Mouse (Mus musculus) embryonic facial prominence, embryonic 14.5 days (tissue): ENCODE data around the gene Neil1. TPM values are rescaled to one million over a fixed set of nuclear protein-coding genes. Genes with fewer than 3 reads are reported as not detected.

ENCODE experiments used
- ATAC-seq: fragments of 200-750 bp; cut with Nextera tagmentation; 2 replicates; pipeline ENCODE4 v1.8.0; 2017; ENCODE audit warnings: low read depth, moderate number of reproducible peaks, moderate TSS enrichment
- DNase-seq: peaks from one replicate; pipeline ENCODE4 v3.0.0-alpha.2; 2015; ENCODE audit warnings: low spot score
- H3K27ac ChIP-seq: fragments of 300-500 bp; sonication (generic); replicated peaks from 2 replicates; pipeline ENCODE4 v1.5.1; 2014; ENCODE audit warnings: low read depth, mild to moderate bottlenecking, low read length, moderate library complexity
- H3K27me3 ChIP-seq: fragments of 300-500 bp; sonication (generic); replicated peaks from 2 replicates; pipeline ENCODE4 v1.6.1; 2014; ENCODE audit warnings: low read length; ENCODE audit not compliant: control insufficient read depth, insufficient read depth
- H3K36me3 ChIP-seq: fragments of 300-500 bp; sonication (generic); 2 replicates; pipeline ENCODE4 v1.6.1; 2014; ENCODE audit warnings: low read length, mixed read lengths; ENCODE audit not compliant: control insufficient read depth, insufficient read depth
- H3K4me1 ChIP-seq: fragments of 300-500 bp; sonication (generic); 2 replicates; pipeline ENCODE4 v1.6.1; 2014; ENCODE audit warnings: antibody characterized with exemption, low read length; ENCODE audit not compliant: control insufficient read depth, insufficient read depth
- H3K4me2 ChIP-seq: fragments of 300-500 bp; sonication (generic); 2 replicates; pipeline ENCODE4 v1.6.1; 2014; ENCODE audit warnings: low read depth, mild to moderate bottlenecking, low read length, moderate library complexity, mixed read lengths
- H3K4me3 ChIP-seq: fragments of 300-500 bp; sonication (generic); 2 replicates; pipeline ENCODE4 v1.5.1; 2014; ENCODE audit warnings: low read depth, mild to moderate bottlenecking, low read length
- H3K9ac ChIP-seq: fragments of 300-500 bp; sonication (generic); 2 replicates; pipeline ENCODE4 v1.6.1; 2014; ENCODE audit warnings: low read depth, mild to moderate bottlenecking, low read length, moderate library complexity, mixed read lengths
- H3K9me3 ChIP-seq: fragments of 300-500 bp; sonication (generic); 2 replicates; pipeline ENCODE4 v1.6.1; 2016; ENCODE audit warnings: low read length; ENCODE audit not compliant: control insufficient read depth
- WGBS: fragments of 180-500 bp; shearing (Covaris S2); extraction: QIAGEN DNeasy Blood & Tissue Kit; methylation state at CpG from one replicate; pipeline ENCODE4 v1.1.7; 2014; 5-methylcytosine and 5-hydroxymethylcytosine counted together
- polyA plus RNA-seq: library from polyadenylated mRNA; unstranded; fragments of >200 nt; fragmentation: Nextera tagmentation; extraction: Ambion mirVana; gene quantifications from 2 replicates; pipeline ENCODE4 v1.2.1, GENCODE M21; 2014

Neil1 gene
- polyA plus RNA-seq, 1 experiment from 2014 or later: 6.5 TPM

DNA sequence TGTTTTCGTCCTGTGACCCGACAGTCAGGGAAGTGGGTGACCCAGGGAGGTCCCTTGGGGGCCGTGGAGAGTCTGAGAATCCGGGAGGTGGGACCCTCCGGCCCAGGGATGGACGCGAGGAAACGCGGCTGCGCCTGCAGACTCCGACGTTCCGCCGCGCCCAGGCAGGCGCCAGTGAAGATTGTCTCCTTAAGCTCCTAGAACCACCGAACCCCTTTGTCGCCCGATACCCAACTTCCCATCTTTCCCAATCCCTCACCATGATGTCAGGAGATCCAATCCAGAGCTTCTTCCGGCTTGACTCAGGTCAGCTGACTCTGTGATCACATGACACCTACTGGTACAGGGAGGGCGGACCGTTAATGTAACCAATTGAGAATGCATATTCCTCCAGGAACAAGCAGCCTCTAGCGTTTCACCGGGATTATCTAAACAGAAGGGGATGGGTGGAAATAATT, 9.9 kb upstream of the Neil1 start, which contains the start of gene Commd4:
TSS of gene Commd4 (minus strand) at position 319 of the 458 bp plus-strand sequence.
- Histone ChIP-seq H3K4me3 (peak within 1 kb of the TSS; percentile 69), H3K9ac (peak within 1 kb of the TSS; percentile 71), H3K36me3 (0 out of 2 replicates have a peak, but pooled peaks cover 9% of the 10 kb centered on the region), H3K27me3 (no peaks in the 10 kb centered on the region), H3K9me3 (no peaks in the 10 kb centered on the region), H3K27ac (no peak within 1 kb of the TSS), H3K4me1 (peaks cover 4% of the 10 kb centered on the region; the same call in 1 of the 2 replicates), H3K4me2 (peak within 1 kb of the TSS; percentile 84)
- ATAC-seq: peak; percentile 93
- WGBS: under 1% methylated on average over 24 of the region's 24 CpGs
- peak; percentile 99 for DNase-seq

DNA sequence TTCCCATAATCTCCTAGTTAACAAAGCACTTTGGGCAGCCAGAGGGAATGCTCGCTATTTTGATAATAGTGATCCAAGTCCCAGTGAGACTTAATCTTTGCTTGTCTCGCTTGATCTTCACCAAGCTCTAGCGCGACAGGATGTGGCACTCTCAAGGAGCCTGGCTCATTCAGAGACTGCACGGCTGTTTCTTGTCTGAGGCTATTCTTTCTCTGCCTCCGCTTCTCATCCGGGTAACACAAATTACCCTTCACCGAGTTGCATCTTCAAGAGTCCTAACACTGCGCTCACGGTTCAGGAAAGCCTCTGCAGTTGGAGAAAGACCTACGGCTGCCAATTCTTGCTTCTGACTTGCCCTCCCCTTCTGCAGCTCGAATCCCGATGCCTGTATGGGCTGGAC, 9.4 kb upstream of the Neil1 start:
- Histone ChIP-seq H3K27ac (no peak overlapping the region), H3K4me3 (peak overlapping the region; percentile 69), H3K36me3 (0 out of 2 replicates have a peak, but pooled peaks cover 9% of the 10 kb centered on the region), H3K9me3 (no peaks in the 10 kb centered on the region), H3K4me2 (peak overlapping the region; percentile 84), H3K27me3 (no peaks in the 10 kb centered on the region), H3K4me1 (peaks cover 4% of the 10 kb centered on the region; the same call in 1 of the 2 replicates), H3K9ac (peak overlapping the region; percentile 71)
- 25% methylated on average over 13 of the region's 13 CpGs for WGBS
- DNase-seq (no peak), ATAC-seq (no peak)

DNA sequence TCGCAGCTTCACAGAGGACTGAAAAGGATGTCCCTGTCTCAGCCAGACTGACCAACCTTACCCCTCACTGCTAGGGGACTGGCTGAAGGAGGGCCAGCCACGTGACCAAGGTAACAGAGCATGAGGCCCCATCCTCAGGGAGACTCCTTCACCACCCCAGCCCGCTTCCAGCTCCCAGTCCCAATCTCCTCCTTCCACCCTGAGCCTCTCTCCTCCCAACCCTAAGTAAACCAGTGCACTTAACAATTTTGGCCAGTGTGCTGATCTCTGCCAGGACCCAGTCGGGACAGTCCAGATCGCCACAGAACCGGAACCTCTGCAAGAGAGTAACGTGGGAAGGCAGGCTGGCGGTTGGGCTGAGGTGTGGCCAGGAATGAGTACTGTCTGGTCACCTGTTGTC, 8.7 kb upstream of the Neil1 start:
- Histone ChIP-seq H3K9ac (no peak overlapping the region), H3K27me3 (no peaks in the 10 kb centered on the region), H3K4me2 (peak overlapping the region; percentile 84; the same call in 1 of the 2 replicates), H3K4me1 (peaks cover 4% of the 10 kb centered on the region; the same call in 1 of the 2 replicates), H3K27ac (no peak overlapping the region), H3K4me3 (no peak overlapping the region), H3K36me3 (0 out of 2 replicates have a peak, but pooled peaks cover 9% of the 10 kb centered on the region), H3K9me3 (no peaks in the 10 kb centered on the region)
- 84% methylated on average over 7 of the region's 8 CpGs for WGBS
- ATAC-seq (no peak), DNase-seq (no peak)

DNA sequence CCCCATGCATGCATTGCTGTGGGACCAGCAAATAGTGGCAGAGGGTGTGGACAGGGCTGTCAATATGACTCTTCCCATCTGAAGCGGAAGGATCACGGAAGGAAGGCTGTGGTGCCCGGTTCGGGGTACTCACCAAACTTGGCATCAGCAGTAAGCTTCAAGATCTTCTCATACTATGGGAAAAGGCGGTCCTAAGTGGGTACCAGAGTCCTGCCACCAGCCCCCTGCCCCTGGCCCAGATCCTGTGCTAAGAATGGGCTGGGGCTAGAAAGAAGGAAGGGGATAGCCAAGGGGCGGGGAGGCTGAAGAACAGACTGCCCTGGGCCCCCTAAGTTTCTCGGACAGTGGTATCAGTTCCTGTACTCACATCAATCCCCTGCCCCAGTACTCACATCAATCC, 8.3 kb upstream of the Neil1 start:
- 96% methylated on average over 7 of the region's 7 CpGs for WGBS
- Histone ChIP-seq H3K9ac (no peak overlapping the region), H3K9me3 (no peaks in the 10 kb centered on the region), H3K4me1 (peaks cover 4% of the 10 kb centered on the region; the same call in 1 of the 2 replicates), H3K27ac (no peak overlapping the region), H3K27me3 (no peaks in the 10 kb centered on the region), H3K4me3 (no peak overlapping the region), H3K4me2 (no peak overlapping the region), H3K36me3 (0 out of 2 replicates have a peak, but pooled peaks cover 9% of the 10 kb centered on the region)
- DNase-seq (no peak), ATAC-seq (no peak)

DNA sequence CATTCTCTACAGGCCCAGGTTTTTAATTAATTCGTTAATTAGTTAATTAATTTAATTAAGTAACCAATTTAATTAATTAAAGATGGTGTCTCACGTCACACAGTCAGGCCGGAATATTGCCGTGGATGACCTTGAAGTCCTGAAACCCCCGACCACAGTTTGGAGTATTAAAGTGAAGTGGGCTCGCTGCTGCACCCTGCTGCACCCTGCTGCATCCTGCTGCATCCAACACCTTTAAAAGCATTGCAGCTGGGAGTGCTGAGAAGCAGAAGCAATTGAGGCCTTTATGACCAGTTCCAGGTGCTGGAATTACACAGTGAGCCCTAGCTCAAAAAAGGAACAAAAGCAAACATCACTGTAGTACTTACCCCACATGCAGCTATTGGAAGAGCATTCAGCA, 4.2 kb upstream of the Neil1 start:
- Histone ChIP-seq H3K9me3 (no peaks in the 10 kb centered on the region), H3K9ac (no peak overlapping the region), H3K27me3 (no peaks in the 10 kb centered on the region), H3K36me3 (0 out of 2 replicates have a peak, but pooled peaks cover 9% of the 10 kb centered on the region), H3K27ac (no peak overlapping the region), H3K4me3 (no peak overlapping the region), H3K4me1 (no peaks in the 10 kb centered on the region), H3K4me2 (no peak overlapping the region)
- WGBS: 38% methylated on average over 6 of the region's 6 CpGs
- ATAC-seq (no peak), DNase-seq (no peak)

DNA sequence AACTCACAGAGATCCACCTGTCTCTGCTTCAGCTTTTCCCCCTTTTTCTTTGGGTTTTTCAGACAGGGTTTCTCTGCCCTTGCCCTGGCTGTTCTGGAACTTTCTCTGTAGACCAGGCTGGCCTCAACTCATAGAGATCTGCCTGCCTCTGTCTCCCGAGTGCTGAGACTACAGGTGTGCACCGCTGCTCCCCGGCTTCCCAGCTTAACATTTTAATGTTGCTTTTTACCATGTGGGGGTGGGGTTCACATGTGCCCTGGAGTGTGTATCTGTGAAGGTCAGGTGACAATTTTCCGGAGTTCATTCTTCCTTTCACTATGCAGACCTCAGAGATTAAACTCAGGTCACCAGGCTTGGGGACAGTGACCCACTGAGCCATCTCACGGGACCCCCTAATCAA, 2.1 kb upstream of the Neil1 start:
- Histone ChIP-seq H3K9me3 (no peaks in the 10 kb centered on the region), H3K4me3 (no peak overlapping the region), H3K27me3 (no peaks in the 10 kb centered on the region), H3K36me3 (0 out of 2 replicates have a peak, but pooled peaks cover 6% of the 10 kb centered on the region), H3K9ac (no peak overlapping the region), H3K4me2 (no peak overlapping the region), H3K27ac (no peak overlapping the region), H3K4me1 (no peaks in the 10 kb centered on the region)
- 84% methylated on average over 5 of the region's 5 CpGs for WGBS
- DNase-seq (no peak), ATAC-seq (no peak)

DNA sequence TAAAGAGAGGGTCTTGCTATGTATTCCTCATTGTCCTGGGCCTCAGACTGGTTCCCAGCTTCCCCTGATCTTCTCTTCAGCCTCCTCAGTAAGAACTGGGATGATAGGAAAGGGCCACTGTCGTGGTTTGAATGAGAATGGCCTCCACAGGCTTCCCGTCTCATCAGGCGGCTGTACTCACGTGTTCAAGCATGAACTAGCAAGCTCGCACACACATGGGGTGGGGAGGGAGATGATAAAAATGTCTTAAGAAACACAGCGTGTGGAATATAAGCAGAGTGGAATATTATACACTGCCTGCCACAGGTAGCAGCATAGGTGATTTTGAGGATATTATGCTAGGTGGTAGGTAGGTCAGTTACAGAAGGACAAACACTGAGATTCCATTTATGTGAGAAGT, 916 bp upstream of the Neil1 start:
- peak overlapping the region; percentile 51 for H3K4me3 ChIP-seq
- no peak overlapping the region for H3K27ac ChIP-seq
- peak overlapping the region; percentile 67 for H3K4me2 ChIP-seq
- no peaks in the 10 kb centered on the region for H3K27me3 ChIP-seq
- H3K9ac ChIP-seq: peak overlapping the region; percentile 70; the same call in 1 of the 2 replicates
- WGBS: 66% methylated on average over 6 of the region's 6 CpGs
- H3K4me1 ChIP-seq: no peaks in the 10 kb centered on the region
- H3K9me3 ChIP-seq: no peaks in the 10 kb centered on the region
- ATAC-seq (no peak), DNase-seq (no peak)
- no peaks in the 10 kb centered on the region for H3K36me3 ChIP-seq

DNA sequence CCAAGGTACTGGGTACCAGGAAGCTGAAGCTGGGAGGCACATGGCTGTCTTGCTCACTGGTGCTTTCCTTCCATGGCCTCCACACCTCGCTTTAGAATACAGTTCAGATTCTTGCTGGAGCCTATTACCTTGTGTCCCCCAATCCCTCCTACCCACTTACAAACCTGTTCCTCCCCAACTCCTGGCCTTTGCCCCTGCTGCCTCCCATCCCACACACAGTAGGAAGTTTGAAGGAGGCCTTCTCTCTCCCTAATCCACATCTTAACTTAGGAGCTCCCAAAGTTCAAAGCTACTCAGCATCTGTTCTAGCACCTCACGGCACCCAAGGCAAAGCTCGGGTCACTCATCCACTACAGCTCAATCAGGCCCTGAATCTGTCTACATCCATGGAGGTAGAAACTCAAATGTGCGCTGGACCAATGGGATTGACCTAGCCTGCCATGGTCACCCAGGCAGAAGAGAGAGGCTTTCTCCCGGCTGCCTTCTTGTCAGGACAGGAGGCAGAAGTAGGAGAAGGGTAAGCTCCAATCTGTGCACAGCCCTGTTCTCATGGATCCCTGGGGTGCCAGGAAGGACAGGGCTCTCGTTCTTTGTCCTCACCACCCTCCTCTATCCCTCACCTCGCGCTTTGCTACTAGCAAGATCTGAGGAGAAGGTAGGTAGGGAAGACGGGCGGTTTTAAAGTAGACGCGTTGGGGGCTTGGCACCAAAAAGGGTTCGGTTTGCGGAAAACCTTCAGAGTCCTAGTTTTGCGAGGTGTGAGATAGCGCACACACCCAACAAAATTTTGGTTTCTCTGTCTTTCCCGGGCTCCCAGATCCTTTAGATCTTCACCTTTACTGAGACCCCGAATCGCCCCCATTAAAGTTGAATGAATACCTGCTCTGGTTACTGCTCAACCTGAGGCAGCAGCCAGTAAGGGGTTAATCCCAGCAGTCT, 631 bp downstream of the Neil1 start:
- H3K36me3 ChIP-seq: 0 out of 2 replicates have a peak, but pooled peaks cover 9% of the 10 kb centered on the region
- WGBS: 6% methylated on average over 19 of the region's 19 CpGs
- H3K9ac ChIP-seq: peak overlapping the region; percentile 70
- no peaks in the 10 kb centered on the region for H3K27me3 ChIP-seq
- ATAC-seq (peak; percentile 35), DNase-seq (no peak)
- no peaks in the 10 kb centered on the region for H3K4me1 ChIP-seq
- peak overlapping the region; percentile 85 for H3K27ac ChIP-seq
- H3K9me3 ChIP-seq: no peaks in the 10 kb centered on the region
- H3K4me3 ChIP-seq: peak overlapping the region; percentile 51
- H3K4me2 ChIP-seq: peak overlapping the region; percentile 67
